ENCODE assay signal across 30 mouse cellular contexts in the genomic region with DNA sequence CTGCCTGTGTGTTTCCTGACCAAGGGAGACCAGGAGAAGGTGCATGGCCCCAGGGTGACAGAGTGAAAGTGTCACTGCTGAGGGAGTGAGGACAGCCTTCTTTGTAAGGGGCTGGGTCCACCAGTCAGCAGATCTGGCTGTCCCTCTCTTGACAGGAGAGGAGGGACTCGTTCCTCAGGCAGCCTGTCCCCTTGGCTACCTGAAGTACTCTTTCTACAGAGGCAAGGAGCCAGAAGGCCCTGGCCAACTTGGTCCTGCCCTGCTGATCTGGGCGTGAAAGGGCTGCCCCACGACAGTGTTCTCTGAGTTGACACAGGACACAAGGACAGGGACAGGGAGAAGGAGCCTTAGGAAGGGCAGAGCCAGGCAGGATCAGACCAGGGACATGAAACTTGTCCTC. TPM values are rescaled to one million over a fixed set of nuclear protein-coding genes. Genes with fewer than 3 reads are reported as not detected.
DNase-seq lines count a peak whose midpoint lies in the region; ATAC-seq and TF ChIP-seq lines count a peak whose summit lies in the region.
"Had no signal": no experiment of that assay in that cellular context is flagged by ENCODE, and none has a peak within 500 bp of the region (broad histone marks: within the 10 kb centered on the region; RNA-seq: fewer than 3 reads in every experiment).

No protein-coding gene starts in this region.

- peaks cover 77% of the 10 kb centered on the region for H3K36me3 ChIP-seq in embryonic facial prominence, embryonic 12.5 days
- peaks cover 98% of the 10 kb centered on the region for H3K36me3 ChIP-seq in embryonic facial prominence, embryonic 10.5 days (replicated peaks)
- H3K36me3 ChIP-seq in intestine, embryonic 16.5 days (ENCODE audit: control insufficient read depth, insufficient read depth, low read length): peaks cover 5% of the 10 kb centered on the region; the same call in 1 of the 2 replicates
- peaks cover 36% of the 10 kb centered on the region for H3K36me3 ChIP-seq in intestine, embryonic 15.5 days
- peaks cover 37% of the 10 kb centered on the region; the same call in 1 of the 2 replicates for H3K36me3 ChIP-seq in lung, postnatal 0 days (ENCODE audit: insufficient read depth, low read length)

- no peak for TF ChIP-seq EP300 in lung, postnatal 0 days (IDR thresholded peaks at IDR 0.05)

- no peak overlapping the region for H3K9ac ChIP-seq in embryonic facial prominence, embryonic 12.5 days
- peak overlapping the region; percentile 24; the same call in 1 of the 2 replicates for H3K9ac ChIP-seq in intestine, embryonic 16.5 days (ENCODE audit: low read depth, low read length)
- H3K9ac ChIP-seq in intestine, embryonic 15.5 days: no peak overlapping the region
- no peak overlapping the region for H3K9ac ChIP-seq in lung, postnatal 0 days (replicated peaks; ENCODE audit: low read depth)
- H3K9ac ChIP-seq: embryonic facial prominence, embryonic 15.5 days; forebrain, postnatal 0 days; hindbrain, embryonic 13.5 days had no signal

- no peak for DNase-seq in embryonic facial prominence, embryonic 10.5 days (ENCODE audit: low spot score)
- peak; percentile 33 for DNase-seq in lung, postnatal 0 days (ENCODE audit: low spot score)
- no peak for DNase-seq in lung, postnatal 14 days
- DNase-seq: adrenal gland, postnatal 10 days; adrenal gland, postnatal 36 days; B cell, adult 2 months; cerebellum, adult 11 months; cerebellum, adult 2 months; embryo, embryonic 11 days; forebrain, postnatal 0 days; gastrocnemius, postnatal 36 days; heart, adult 2 months; heart, postnatal 36 days had no signal

- H3K27ac ChIP-seq in embryonic facial prominence, embryonic 12.5 days: no peak overlapping the region
- no peak overlapping the region for H3K27ac ChIP-seq in embryonic facial prominence, embryonic 10.5 days (replicated peaks)
- H3K27ac ChIP-seq in intestine, embryonic 16.5 days (ENCODE audit: low read length): no peak overlapping the region
- no peak overlapping the region for H3K27ac ChIP-seq in intestine, embryonic 15.5 days
- H3K27ac ChIP-seq in lung, postnatal 0 days (ENCODE audit: low read length): no peak overlapping the region
- H3K27ac ChIP-seq: embryonic facial prominence, embryonic 15.5 days; heart, adult 2 months; heart, embryonic 10.5 days; hindbrain, embryonic 10.5 days; hindbrain, embryonic 13.5 days had no signal

- H3K9me3 ChIP-seq in embryonic facial prominence, embryonic 12.5 days: no peaks in the 10 kb centered on the region
- H3K9me3 ChIP-seq in embryonic facial prominence, embryonic 10.5 days: no peaks in the 10 kb centered on the region
- no peaks in the 10 kb centered on the region for H3K9me3 ChIP-seq in intestine, embryonic 16.5 days (ENCODE audit: control insufficient read depth, low read length)
- H3K9me3 ChIP-seq in intestine, embryonic 15.5 days: no peaks in the 10 kb centered on the region
- no peaks in the 10 kb centered on the region for H3K9me3 ChIP-seq in lung, postnatal 0 days (ENCODE audit: low read length)
- H3K9me3 ChIP-seq: embryonic facial prominence, embryonic 15.5 days; G1E; heart, embryonic 10.5 days; hindbrain, embryonic 13.5 days had no signal

- TF ChIP-seq CTCF in lung, postnatal 0 days (IDR thresholded peaks at IDR 0.05): no peak

- ATAC-seq in embryonic facial prominence, embryonic 12.5 days (ENCODE audit: insufficient number of reproducible peaks, insufficient read depth, low FRiP score, low TSS enrichment): 0 out of 2 replicates have a peak, but pooled peaks have one; percentile 3
- ATAC-seq in intestine, embryonic 16.5 days: no peak
- no peak for ATAC-seq in intestine, embryonic 15.5 days
- ATAC-seq in lung, postnatal 0 days: peak; percentile 54
- ATAC-seq: forebrain, embryonic 14.5 days; forebrain, postnatal 0 days; hindbrain, embryonic 16.5 days; intestine, postnatal 0 days; Patski had no signal

- no peaks in the 10 kb centered on the region for H3K27me3 ChIP-seq in embryonic facial prominence, embryonic 12.5 days
- H3K27me3 ChIP-seq in embryonic facial prominence, embryonic 10.5 days (replicated peaks; ENCODE audit: low read depth, poor library complexity, severe bottlenecking): no peaks in the 10 kb centered on the region
- H3K27me3 ChIP-seq in intestine, embryonic 16.5 days (replicated peaks; ENCODE audit: control insufficient read depth, insufficient read depth, low read length): no peaks in the 10 kb centered on the region
- H3K27me3 ChIP-seq in intestine, embryonic 15.5 days (replicated peaks): no peaks in the 10 kb centered on the region
- H3K27me3 ChIP-seq in lung, postnatal 0 days (replicated peaks; ENCODE audit: insufficient read depth, low read length): no peaks in the 10 kb centered on the region
- H3K27me3 ChIP-seq: CH12.LX; embryonic facial prominence, embryonic 15.5 days; hindbrain, embryonic 13.5 days; Patski had no signal

- no peak overlapping the region for H3K4me2 ChIP-seq in embryonic facial prominence, embryonic 12.5 days (replicated peaks)
- no peak overlapping the region for H3K4me2 ChIP-seq in intestine, embryonic 16.5 days (ENCODE audit: low read depth, low read length)
- no peak overlapping the region for H3K4me2 ChIP-seq in intestine, embryonic 15.5 days (replicated peaks)
- no peak overlapping the region for H3K4me2 ChIP-seq in lung, postnatal 0 days (replicated peaks; ENCODE audit: low read depth, low read length)
- H3K4me2 ChIP-seq: embryonic facial prominence, embryonic 15.5 days; hindbrain, embryonic 13.5 days had no signal

- H3K4me3 ChIP-seq in embryonic facial prominence, embryonic 12.5 days: no peak overlapping the region
- H3K4me3 ChIP-seq in embryonic facial prominence, embryonic 10.5 days: no peak overlapping the region
- no peak overlapping the region for H3K4me3 ChIP-seq in intestine, embryonic 16.5 days (ENCODE audit: low read length)
- no peak overlapping the region for H3K4me3 ChIP-seq in intestine, embryonic 15.5 days (replicated peaks)
- no peak overlapping the region for H3K4me3 ChIP-seq in lung, postnatal 0 days (ENCODE audit: low read depth, low read length)
- H3K4me3 ChIP-seq: embryonic facial prominence, embryonic 15.5 days; heart, adult 2 months; heart, embryonic 10.5 days; hindbrain, embryonic 10.5 days; hindbrain, embryonic 13.5 days had no signal

- WGBS in embryonic facial prominence, embryonic 12.5 days: 64% methylated on average over 3 of the region's 3 CpGs
- WGBS in embryonic facial prominence, embryonic 10.5 days: 73% methylated on average over 3 of the region's 3 CpGs
- 77% methylated on average over 3 of the region's 3 CpGs for WGBS in intestine, embryonic 16.5 days
- 69% methylated on average over 3 of the region's 3 CpGs for WGBS in intestine, embryonic 15.5 days
- 40% methylated on average over 3 of the region's 3 CpGs for WGBS in lung, postnatal 0 days

- no peaks in the 10 kb centered on the region for H3K4me1 ChIP-seq in embryonic facial prominence, embryonic 12.5 days
- H3K4me1 ChIP-seq in embryonic facial prominence, embryonic 10.5 days: no peaks in the 10 kb centered on the region; the same call in 1 of the 2 replicates
- peaks cover 11% of the 10 kb centered on the region for H3K4me1 ChIP-seq in intestine, embryonic 16.5 days (ENCODE audit: control insufficient read depth, insufficient read depth, low read length)
- H3K4me1 ChIP-seq in intestine, embryonic 15.5 days (replicated peaks): peaks cover 8% of the 10 kb centered on the region
- H3K4me1 ChIP-seq in lung, postnatal 0 days (ENCODE audit: insufficient read depth, low read depth, low read length): no peaks in the 10 kb centered on the region
- H3K4me1 ChIP-seq: hindbrain, embryonic 13.5 days had no signal

RNA-seq across cellular contexts. Expression of a gene that starts 10.0 kb away (rescaled TPM):
- polyA plus RNA-seq in embryonic facial prominence, embryonic 12.5 days (2016; fragmentation: Nextera tagmentation; extraction: Ambion mirVana): 78.8 and 83.9 TPM in 2 replicates
- 55.4 and 59.7 TPM in 2 replicates for polyA plus RNA-seq in embryonic facial prominence, embryonic 10.5 days (2016; fragmentation: Nextera tagmentation; extraction: Ambion mirVana)
- 52.5 and 54.6 TPM in 2 replicates for polyA plus RNA-seq in intestine, embryonic 16.5 days (2015; fragmentation: Nextera tagmentation; extraction: Ambion mirVana)
- polyA plus RNA-seq in intestine, embryonic 15.5 days (2015; fragmentation: Nextera tagmentation; extraction: Ambion mirVana): 52.1 and 52.5 TPM in 2 replicates
- 41.3 and 41.9 TPM in 2 replicates for polyA plus RNA-seq in lung, postnatal 0 days (2015; fragmentation: Nextera tagmentation; extraction: Ambion mirVana)

RNA-seq across cellular contexts. Expression of a gene that starts 16.3 kb away (rescaled TPM):
- 0.47 and 0.56 TPM in 2 replicates for polyA plus RNA-seq in embryonic facial prominence, embryonic 12.5 days (2016; fragmentation: Nextera tagmentation; extraction: Ambion mirVana)
- polyA plus RNA-seq in embryonic facial prominence, embryonic 10.5 days (2016; fragmentation: Nextera tagmentation; extraction: Ambion mirVana): 0.25 and 0.39 TPM in 2 replicates
- polyA plus RNA-seq in intestine, embryonic 16.5 days (2015; fragmentation: Nextera tagmentation; extraction: Ambion mirVana): 0.16 and 0.31 TPM in 2 replicates
- 0.19 and 0.21 TPM in 2 replicates for polyA plus RNA-seq in intestine, embryonic 15.5 days (2015; fragmentation: Nextera tagmentation; extraction: Ambion mirVana)
- 0.11 TPM in 1 of 2 replicates, not detected in the other for polyA plus RNA-seq in lung, postnatal 0 days (2015; fragmentation: Nextera tagmentation; extraction: Ambion mirVana)
- polyA plus RNA-seq: cortical plate, adult 2 months; forebrain, embryonic 11.5 days; frontal cortex, adult 2 months; G1E; heart, embryonic 14.5 days had no signal

RNA-seq across cellular contexts. Expression of a gene that starts 23.0 kb away (rescaled TPM):
- polyA plus RNA-seq in embryonic facial prominence, embryonic 12.5 days (2016; fragmentation: Nextera tagmentation; extraction: Ambion mirVana): 105 and 107 TPM in 2 replicates
- polyA plus RNA-seq in embryonic facial prominence, embryonic 10.5 days (2016; fragmentation: Nextera tagmentation; extraction: Ambion mirVana): 104 TPM in 2 replicates
- polyA plus RNA-seq in intestine, embryonic 16.5 days (2015; fragmentation: Nextera tagmentation; extraction: Ambion mirVana): 90.9 and 94.8 TPM in 2 replicates
- 95.2 and 96.7 TPM in 2 replicates for polyA plus RNA-seq in intestine, embryonic 15.5 days (2015; fragmentation: Nextera tagmentation; extraction: Ambion mirVana)
- 43.0 and 47.4 TPM in 2 replicates for polyA plus RNA-seq in lung, postnatal 0 days (2015; fragmentation: Nextera tagmentation; extraction: Ambion mirVana)

RNA-seq across cellular contexts. Expression of a gene that starts 38.2 kb away (rescaled TPM):
- polyA plus RNA-seq in embryonic facial prominence, embryonic 12.5 days (2016; fragmentation: Nextera tagmentation; extraction: Ambion mirVana): 1.0 and 1.8 TPM in 2 replicates
- 2.3 and 3.3 TPM in 2 replicates for polyA plus RNA-seq in embryonic facial prominence, embryonic 10.5 days (2016; fragmentation: Nextera tagmentation; extraction: Ambion mirVana)
- 0.27 and 0.36 TPM in 2 replicates for polyA plus RNA-seq in intestine, embryonic 16.5 days (2015; fragmentation: Nextera tagmentation; extraction: Ambion mirVana)
- polyA plus RNA-seq in intestine, embryonic 15.5 days (2015; fragmentation: Nextera tagmentation; extraction: Ambion mirVana): 0.66 and 0.77 TPM in 2 replicates
- polyA plus RNA-seq in lung, postnatal 0 days (2015; fragmentation: Nextera tagmentation; extraction: Ambion mirVana): 39.8 and 44.9 TPM in 2 replicates

RNA-seq across cellular contexts. Expression of a gene that starts 59.1 kb away (rescaled TPM):
- 2.9 and 3.1 TPM in 2 replicates for polyA plus RNA-seq in embryonic facial prominence, embryonic 12.5 days (2016; fragmentation: Nextera tagmentation; extraction: Ambion mirVana)
- polyA plus RNA-seq in embryonic facial prominence, embryonic 10.5 days (2016; fragmentation: Nextera tagmentation; extraction: Ambion mirVana): 1.0 and 1.3 TPM in 2 replicates
- polyA plus RNA-seq in intestine, embryonic 16.5 days (2015; fragmentation: Nextera tagmentation; extraction: Ambion mirVana): 1.9 and 2.5 TPM in 2 replicates
- 3.3 and 3.4 TPM in 2 replicates for polyA plus RNA-seq in intestine, embryonic 15.5 days (2015; fragmentation: Nextera tagmentation; extraction: Ambion mirVana)
- polyA plus RNA-seq in lung, postnatal 0 days (2015; fragmentation: Nextera tagmentation; extraction: Ambion mirVana): 2.9 and 4.2 TPM in 2 replicates

Comparison
In these comparisons a context has a peak if more than half of its experiments do, and no peak if none do; other contexts are left out.
1. ATAC-seq: peak in embryonic facial prominence, embryonic 12.5 days (single experiment) and lung, postnatal 0 days (single experiment); none in intestine, embryonic 16.5 days (single experiment) and intestine, embryonic 15.5 days (single experiment).